Mouse (Mus musculus) ES-Bruce4 (cell line): ENCODE measurements around the gene Faxc.

ENCODE experiments used
- CTCF ChIP-seq: IDR thresholded peaks from one replicate; pipeline ENCODE4 v1.8.1; 2011; ENCODE audit warnings: low read depth, low read length
- EP300 ChIP-seq: IDR thresholded peaks from 2 replicates; pipeline ENCODE4 v1.6.1; 2011; ENCODE audit warnings: low read depth, low read length; ENCODE audit not compliant: insufficient read depth
- POLR2A ChIP-seq: IDR thresholded peaks from one replicate; pipeline ENCODE4 v1.8.1; 2011; ENCODE audit warnings: low read length; ENCODE audit not compliant: insufficient read depth

- TF ChIP-seq CTCF: no peak
- TF ChIP-seq POLR2A: no peak
- TF ChIP-seq EP300: no peak
Observed at GRCm38 (mm10) chr4:21930971-21931771, at the start of gene Faxc.
